Mouse (Mus musculus): ENCODE results near the gene Phf21a. TPM values are rescaled to one million over a fixed set of nuclear protein-coding genes. Genes with fewer than 3 reads are reported as not detected.

The Phf21a gene
- polyA plus RNA-seq (2012) = 5.5 and 7.1 TPM in 2 replicates

DNA sequence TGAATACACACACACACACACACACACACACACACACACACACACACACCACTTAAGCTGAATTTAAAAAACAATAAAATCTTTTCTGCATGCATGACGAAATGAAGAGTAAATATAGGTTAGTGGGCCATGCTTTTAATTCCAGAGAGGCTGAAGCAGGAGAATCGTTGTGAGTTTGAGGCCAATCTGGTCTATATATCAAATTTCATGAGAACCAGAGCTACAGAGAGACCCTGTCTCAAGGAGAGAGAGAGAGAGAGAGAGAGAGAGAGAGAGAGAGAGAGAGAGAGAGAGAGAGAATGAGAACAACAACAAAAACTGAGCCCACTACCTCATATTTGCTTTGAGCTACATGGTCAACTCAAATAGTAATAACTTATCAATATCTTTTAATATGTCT, at the start of gene Phf21a:
Gene Phf21a (plus strand): TSS at position 301 of the 400 bp plus-strand sequence.
- TF ChIP-seq GATA1 (IDR thresholded peaks at IDR 0.05; ENCODE audit: low read length) = no peak

DNA sequence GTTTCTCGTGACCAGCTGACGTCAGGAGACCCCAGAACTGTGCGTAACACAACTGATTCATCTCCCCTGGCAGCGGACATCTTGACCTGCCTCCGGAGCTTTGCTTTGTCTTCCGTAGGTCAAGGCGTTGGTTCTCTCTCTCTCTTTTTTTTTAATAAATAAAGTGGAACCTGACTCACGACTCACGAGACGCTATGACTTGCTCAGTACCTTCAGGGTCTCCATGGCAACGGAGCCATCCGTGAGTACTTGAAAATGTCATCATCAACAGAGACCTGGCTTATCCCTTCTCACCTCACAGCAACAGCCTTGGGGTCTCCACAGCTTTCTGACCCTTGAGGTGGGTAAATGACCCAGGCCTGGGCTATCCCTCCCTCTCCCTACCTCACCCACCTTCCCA, 49.6 kb upstream of the Phf21a start:
- no peak for TF ChIP-seq GATA1 (IDR thresholded peaks at IDR 0.05; ENCODE audit: low read length)

DNA sequence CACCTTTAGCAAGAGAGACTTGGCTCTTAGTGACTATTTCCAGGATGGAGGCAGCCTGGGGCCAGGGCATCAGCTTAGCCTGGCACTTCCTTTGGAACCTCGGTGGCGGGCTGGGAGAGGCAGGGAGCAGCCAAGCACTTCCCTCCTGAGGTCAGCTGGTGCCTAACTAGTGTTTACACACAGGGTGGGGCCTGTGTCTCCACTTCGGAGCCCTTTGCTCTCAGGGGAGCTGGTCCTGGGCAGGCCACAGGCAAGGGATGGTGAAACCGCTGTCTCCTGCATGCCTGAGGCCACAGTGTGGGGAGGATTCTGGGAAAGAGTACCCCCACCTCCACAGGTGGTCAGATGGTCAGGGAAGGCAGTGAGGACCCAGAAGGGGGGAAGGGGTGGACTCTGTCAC, 45.3 kb upstream of the Phf21a start:
- no peak for TF ChIP-seq GATA1 (IDR thresholded peaks at IDR 0.05; ENCODE audit: low read length)

DNA sequence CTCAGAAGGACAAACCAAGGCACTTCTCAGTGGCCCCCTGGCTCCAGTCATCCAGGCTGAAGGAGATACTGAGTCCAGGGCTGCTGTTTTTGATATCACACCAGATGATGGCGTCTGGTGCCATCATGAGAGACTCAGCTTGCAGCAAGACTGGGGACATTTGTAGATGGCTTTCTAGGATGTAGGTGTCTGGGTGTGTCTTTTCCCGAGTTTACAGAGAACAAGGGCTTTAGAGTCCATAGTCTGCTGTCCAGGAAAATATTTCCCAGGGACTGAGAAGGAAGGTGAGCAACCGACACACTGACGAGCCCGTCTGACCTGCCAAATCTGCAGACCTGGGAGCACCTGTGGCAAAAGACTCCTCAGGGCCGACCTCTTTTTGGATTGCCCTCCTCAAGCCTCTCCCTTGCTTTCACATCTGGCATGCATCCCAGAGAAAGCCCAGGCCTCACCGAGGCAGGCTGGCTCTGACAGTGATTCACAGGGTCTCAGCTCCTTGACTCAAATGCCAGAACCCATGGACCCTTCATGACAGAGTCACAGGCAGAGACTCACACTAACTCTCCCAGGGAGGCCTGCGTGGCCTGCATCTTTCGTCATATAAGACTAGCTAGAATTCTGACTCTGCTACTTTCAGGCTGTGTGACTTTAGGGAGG, 44.8 kb upstream of the Phf21a start:
- no peak for TF ChIP-seq GATA1 (IDR thresholded peaks at IDR 0.05; ENCODE audit: low read length)

DNA sequence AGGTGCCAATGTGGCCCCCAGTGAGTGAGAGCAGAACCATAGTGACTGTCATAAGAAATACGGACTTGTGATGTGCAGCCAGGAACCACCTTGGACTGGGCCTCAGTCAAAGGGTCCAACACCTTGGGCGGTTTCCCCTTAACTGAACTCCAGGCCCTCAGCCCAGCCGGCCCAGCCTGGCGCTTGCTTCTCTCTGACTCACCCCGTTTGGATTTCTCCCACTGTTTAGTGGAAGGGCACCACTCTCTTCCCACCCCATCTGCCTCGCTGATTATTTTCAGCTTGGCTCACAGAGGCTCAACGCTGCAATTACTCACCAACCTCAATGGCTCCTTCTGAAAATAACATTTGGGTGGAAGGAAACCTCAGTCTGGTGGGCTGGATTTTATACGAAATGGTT, 40.7 kb upstream of the Phf21a start:
- TF ChIP-seq GATA1 (IDR thresholded peaks at IDR 0.05; ENCODE audit: low read length) = no peak

- TF ChIP-seq GATA1 (IDR thresholded peaks at IDR 0.05; ENCODE audit: low read length) = no peak
These were observed 40.2 kb upstream of the Phf21a start for GRCm38 (mm10) chr2:92052754-92053153.

- no peak for TF ChIP-seq GATA1 (IDR thresholded peaks at IDR 0.05; ENCODE audit: low read length)
These were observed 37.7 kb upstream of the Phf21a start for GRCm38 (mm10) chr2:92055101-92055813.

DNA sequence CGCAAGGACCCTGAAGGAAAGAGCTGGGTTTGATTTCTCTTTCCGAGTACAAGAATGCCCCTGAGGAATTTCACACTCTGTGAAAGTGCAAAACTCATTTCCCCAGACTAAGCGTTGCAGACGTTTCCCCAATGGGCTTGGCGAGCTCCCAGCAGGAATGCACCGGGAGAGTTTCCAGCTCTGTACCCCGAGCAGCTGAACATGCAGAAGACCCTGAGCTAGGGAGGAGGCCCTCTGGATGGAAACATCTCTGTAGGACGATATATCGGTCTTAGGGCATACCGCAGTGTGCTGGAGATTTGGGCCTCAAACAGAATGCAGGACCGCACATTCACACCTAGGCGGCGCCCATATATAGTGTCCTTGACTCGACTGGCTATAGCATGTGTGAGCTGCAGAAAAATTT, 37.1 kb upstream of the Phf21a start:
- TF ChIP-seq GATA1 (IDR thresholded peaks at IDR 0.05; ENCODE audit: low read length) = no peak

DNA sequence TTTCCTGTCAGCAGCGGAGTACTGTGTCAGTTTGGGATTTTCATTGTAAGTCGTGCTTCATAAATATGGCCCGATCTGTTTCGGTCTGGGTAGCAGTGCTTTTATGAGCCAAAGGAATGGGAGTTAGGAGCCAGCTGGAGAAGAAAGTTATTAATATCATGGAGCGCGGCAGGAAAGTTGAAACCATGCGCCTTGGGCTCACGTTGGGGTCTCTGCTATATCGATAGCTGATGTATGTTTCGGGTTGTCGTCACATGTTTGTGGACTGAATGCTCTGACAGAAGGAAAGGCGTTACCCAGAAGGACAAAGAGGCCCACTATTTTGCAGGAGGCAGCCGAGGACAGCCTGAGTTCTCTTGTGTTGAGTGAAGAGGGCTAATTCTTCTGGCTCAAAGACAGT, 36.2 kb upstream of the Phf21a start:
- no peak for TF ChIP-seq GATA1 (IDR thresholded peaks at IDR 0.05; ENCODE audit: low read length)

GRCm38 (mm10) chr2:92058469-92058868, 34.4 kb upstream of the Phf21a start:
- no peak for TF ChIP-seq GATA1 (IDR thresholded peaks at IDR 0.05; ENCODE audit: low read length)

GRCm38 (mm10) chr2:92058936-92059335, 34.0 kb upstream of the Phf21a start:
- no peak for TF ChIP-seq GATA1 (IDR thresholded peaks at IDR 0.05; ENCODE audit: low read length)

- TF ChIP-seq GATA1 (IDR thresholded peaks at IDR 0.05; ENCODE audit: low read length) = no peak
These were observed 33.3 kb upstream of the Phf21a start for GRCm38 (mm10) chr2:92059481-92060220.

DNA sequence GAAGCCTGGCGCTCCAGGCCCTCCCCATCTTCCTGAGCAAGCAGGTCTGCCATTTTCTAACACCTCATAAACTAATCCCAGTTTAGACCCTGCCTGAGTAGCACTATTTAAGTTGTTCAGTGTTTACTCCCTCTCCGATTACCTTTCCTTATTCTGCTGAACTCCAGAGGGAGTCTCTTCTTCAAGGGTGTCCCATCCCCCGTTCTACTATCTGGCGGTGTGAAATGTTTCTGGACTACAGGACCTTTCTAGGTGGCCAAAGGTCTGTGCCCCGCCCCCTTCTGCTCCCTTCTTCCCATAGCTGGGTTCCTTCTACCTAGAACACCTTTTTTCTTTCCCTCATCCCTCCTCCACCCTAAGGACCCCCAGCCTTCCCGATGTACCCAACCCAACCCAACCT, 32.6 kb upstream of the Phf21a start:
- TF ChIP-seq GATA1 (IDR thresholded peaks at IDR 0.05; ENCODE audit: low read length) = no peak

- TF ChIP-seq GATA1 (IDR thresholded peaks at IDR 0.05; ENCODE audit: low read length) = no peak
These were observed 31.6 kb upstream of the Phf21a start for GRCm38 (mm10) chr2:92061337-92061736.

GRCm38 (mm10) chr2:92063106-92063505, 29.8 kb upstream of the Phf21a start:
- TF ChIP-seq GATA1 (IDR thresholded peaks at IDR 0.05; ENCODE audit: low read length) = no peak

GRCm38 (mm10) chr2:92065269-92065888, 27.5 kb upstream of the Phf21a start:
- no peak for TF ChIP-seq GATA1 (IDR thresholded peaks at IDR 0.05; ENCODE audit: low read length)
